Mouse (Mus musculus): ENCODE results near the gene Nav1. TPM values are rescaled to one million over a fixed set of nuclear protein-coding genes. Genes with fewer than 3 reads are reported as not detected.
A peak's percentile ranks its signal among the peaks of the same experiment; 100 is the strongest.

Nav1 gene
- total RNA-seq, 2 experiments from 2014 or later = 6.2 to 44.1 TPM

- no peak for ATAC-seq (ENCODE audit: poor library complexity, severe bottlenecking)
Observed at GRCm38 (mm10) chr1:135619130-135619529, 12.0 kb upstream of the Nav1 start.

DNA sequence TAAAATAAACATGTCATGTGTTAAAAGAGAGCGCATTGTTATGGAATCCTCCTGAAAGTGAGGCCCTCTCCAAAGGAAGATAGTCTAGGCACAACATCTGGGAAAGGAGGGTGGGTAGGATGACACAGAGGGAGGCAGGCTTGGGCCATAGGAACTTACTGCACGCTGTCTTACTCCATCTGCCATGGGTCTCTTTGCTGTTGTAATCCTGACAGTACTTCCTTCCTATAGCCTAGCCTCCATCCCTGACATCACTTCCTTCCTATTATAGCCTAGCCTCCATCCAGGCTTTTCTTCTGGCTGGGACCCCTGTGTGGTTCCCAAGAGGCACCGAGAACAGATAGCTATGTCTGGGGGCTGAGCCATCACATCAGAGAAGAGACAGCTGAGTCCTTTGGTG lies 10.2 kb upstream of the Nav1 start:
- ATAC-seq (ENCODE audit: poor library complexity, severe bottlenecking) = peak; percentile 71

- peak; percentile 20; the same call in 1 of the 2 replicates for ATAC-seq (ENCODE audit: poor library complexity, severe bottlenecking)
Observed at GRCm38 (mm10) chr1:135615715-135616641, 8.9 kb upstream of the Nav1 start.

DNA sequence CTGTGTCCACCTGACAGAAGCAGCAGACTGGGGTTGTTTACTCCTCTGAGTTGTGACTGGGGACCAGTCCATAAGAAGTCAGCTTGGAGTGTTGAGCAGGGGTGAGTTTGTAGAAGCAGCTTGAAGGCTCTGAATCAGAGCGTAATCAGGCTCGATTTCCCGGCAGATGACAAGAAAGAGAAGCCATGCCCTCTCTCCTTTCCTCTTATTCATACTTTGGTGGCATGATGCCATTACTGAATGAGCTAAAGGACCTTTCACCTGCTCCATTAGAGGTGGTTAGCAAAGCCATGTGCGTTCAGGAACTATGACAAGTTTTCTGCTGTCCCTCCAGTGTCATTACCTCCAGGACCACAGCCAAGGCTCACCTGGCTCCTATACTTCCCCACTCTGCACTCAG lies 2.5 kb upstream of the Nav1 start:
- no peak for ATAC-seq (ENCODE audit: poor library complexity, severe bottlenecking)

GRCm38 (mm10) chr1:135606355-135607015 lies 610 bp downstream of the Nav1 start:
- no peak for ATAC-seq (ENCODE audit: poor library complexity, severe bottlenecking)

DNA sequence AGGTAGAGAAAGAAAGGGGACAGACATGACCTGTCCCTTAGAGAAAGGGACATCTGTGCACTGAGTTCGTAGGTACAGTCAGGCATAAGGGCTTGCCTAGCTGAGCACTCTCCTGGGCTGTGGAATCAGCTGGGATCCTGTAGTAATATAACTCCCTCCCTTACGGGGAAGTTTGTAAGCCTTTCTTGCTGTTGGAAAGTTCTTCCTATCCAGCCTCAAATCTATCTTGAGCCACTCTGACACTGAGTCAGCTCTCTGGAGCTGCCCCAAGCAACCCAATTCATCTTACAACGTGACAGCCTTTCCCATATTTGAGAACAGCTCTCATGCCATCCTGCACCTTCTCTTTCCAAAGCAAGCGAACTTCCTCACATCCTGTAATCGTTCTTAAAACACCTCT lies 1.6 kb downstream of the Nav1 start:
- ATAC-seq (ENCODE audit: poor library complexity, severe bottlenecking) = no peak

GRCm38 (mm10) chr1:135604361-135605052 lies 2.6 kb downstream of the Nav1 start:
- ATAC-seq (ENCODE audit: poor library complexity, severe bottlenecking) = no peak

DNA sequence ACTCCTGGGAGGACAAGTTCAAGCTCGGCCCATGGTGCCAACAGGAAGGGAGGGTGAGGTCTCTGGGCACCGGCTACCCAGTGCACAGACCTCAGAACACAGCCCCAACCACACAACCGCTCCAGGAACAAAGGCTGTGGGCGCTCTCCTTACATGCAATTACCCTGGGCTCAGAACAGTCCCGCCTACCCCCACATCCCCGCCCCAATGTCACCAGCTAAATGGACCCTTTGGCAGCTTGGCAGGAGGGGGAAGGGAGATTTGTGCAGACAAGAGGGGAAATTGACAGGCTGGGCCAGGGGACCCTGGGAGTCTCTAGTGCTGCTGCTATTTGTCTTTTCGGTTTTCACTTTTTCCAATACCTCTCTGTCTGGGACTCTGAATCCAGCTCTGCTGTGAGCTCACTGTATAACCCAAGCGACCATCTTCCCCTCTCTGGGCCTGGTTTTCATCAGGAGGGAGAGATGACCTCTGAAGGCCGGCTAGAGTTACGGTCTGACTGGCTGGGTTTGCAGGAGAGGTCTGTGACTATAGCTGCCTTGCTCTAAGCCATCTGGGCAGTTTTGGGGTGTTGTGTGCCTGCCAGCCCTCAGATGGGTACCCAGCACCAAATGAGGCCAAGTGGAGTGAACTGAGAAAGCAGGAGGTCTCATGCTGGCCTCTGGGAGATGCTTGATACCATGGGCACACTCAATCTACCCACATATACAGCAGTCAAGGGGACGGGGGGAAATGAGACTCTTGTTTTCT lies 3.8 kb downstream of the Nav1 start:
- no peak for ATAC-seq (ENCODE audit: poor library complexity, severe bottlenecking)

- ATAC-seq (ENCODE audit: poor library complexity, severe bottlenecking) = no peak
Observed at GRCm38 (mm10) chr1:135600023-135601005, 6.8 kb downstream of the Nav1 start.

DNA sequence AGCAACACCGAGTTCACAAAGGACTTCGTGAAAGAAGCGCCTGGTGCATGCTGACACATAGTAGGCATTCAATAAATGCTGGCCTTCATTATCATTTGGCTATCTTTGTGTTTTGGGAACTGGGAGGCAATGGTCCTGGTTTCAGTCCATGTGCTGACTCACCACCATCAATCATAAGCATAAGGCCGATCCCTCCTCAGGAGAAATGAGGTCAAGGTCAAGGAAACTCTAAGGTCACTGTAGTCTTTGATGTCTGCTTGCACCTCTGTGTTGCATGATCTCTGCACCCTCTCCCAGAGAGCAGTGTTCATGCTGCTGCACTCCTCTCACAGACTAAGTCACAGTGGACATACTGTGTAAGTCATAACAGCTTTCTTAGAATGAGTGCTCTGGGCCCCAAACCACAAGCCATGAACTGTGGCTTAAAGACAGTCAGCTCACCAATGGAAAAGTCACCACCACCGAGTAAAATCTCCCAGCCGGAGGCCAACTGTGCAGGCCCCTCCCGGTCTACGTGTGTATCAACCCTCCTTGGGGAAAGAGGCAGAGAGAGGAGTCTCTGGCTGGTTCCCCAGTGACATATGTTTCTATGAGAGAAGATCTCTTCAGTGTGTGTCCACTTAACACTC lies 8.7 kb downstream of the Nav1 start:
- ATAC-seq (ENCODE audit: poor library complexity, severe bottlenecking) = no peak

DNA sequence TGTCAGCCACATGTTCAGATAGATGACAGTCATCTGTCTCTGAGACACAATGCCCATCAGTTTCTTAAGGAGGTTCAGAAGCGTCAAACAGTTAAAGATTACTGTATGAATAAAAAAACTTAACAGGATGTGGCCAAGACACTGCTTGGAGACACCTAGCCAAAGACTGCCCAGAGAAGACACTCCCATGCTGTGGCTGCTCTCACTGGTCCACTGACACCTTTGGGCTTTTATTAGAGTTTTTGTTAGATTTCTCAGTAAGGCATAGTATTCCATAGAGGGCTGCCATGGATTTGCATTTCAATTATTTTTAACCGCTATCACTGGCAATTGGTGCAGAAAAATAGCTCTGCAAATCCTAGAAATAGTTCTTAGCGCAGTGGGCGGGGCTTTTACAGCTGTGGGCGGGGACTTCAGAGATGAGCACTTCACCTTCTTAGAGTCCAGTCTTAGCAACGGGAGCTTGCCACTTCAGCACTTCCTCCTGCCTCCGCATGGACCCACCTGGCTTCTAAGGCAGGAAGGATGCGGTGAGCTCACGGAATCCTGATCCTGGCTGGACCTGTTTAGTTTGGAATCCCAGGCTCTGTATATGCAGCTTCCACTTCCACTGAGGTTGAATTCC lies 12.7 kb downstream of the Nav1 start:
- peak; percentile 39 for ATAC-seq (ENCODE audit: poor library complexity, severe bottlenecking)

DNA sequence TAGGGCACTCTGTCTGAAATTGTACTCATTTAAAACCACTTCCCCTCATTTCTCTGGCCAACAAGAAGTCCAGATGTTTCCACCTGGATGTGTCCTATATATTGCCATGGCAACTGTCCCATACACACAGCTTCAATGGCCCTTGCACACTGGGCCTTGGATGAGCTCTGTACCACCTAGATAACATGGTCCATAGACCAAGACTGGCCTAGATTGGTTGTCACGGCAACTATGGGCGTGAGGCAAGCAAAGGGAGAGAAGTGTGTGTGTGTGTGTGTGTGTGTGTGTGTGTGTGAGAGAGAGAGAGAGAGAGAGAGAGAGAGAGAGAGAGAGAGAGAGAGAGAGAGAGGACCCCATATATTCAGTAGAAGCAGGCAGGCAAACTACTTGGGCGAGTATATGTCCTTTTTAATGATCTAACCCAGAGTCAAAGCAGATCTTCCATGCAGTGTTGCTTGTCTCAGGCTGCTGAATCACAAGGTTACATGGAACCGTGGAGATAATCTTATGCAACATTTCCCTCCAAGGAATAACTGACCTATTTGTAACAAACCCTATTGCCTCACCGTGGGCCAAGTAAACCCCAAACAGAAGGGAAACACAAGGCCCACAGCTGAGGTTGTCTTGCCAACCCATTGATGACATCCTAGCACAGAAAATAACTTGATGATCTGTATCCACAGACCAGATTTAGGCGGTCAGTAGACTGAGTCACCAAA lies 13.4 kb downstream of the Nav1 start:
- peak; percentile 41 for ATAC-seq (ENCODE audit: poor library complexity, severe bottlenecking)

DNA sequence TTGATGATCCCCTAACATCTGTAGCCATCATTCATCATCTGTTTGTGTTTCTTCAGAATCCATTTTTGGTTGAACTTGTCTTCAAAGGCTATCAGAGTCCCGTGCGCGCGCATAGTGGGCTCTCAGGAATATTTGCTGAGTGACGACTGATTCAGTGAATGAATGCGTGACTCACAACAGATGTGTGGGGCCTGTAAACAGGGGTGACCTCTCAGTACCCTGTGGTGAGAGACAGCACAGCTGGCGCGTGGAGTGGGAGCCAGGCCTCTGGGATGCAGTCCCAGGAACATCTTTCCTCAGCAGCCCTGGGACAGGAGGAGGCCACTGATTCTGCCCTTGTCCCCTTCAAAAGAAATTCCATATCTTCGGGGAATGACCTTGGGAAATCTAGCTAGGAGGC lies 16.3 kb downstream of the Nav1 start:
- ATAC-seq (ENCODE audit: poor library complexity, severe bottlenecking) = no peak

GRCm38 (mm10) chr1:135588973-135589372 lies 18.1 kb downstream of the Nav1 start:
- ATAC-seq (ENCODE audit: poor library complexity, severe bottlenecking) = no peak

DNA sequence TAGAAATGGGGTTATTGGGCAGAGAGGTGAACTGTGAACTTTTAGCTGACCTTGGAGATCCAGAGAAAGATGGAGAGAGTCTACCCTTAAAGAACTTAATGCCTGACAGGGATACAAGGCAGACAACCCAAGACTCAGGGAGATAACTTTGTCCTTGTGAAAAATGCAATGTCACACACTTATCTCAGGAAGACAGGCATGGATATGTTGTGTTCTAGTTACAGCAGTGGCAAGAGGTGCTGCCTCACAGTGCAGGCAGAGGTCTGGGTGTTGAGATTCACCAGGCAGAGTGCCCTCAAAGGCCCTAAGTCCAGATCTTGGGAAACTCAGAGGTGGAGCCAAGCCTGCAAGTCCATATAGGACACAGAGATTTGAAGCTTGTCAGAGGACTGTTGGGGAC lies 20.2 kb downstream of the Nav1 start:
- no peak for ATAC-seq (ENCODE audit: poor library complexity, severe bottlenecking)

DNA sequence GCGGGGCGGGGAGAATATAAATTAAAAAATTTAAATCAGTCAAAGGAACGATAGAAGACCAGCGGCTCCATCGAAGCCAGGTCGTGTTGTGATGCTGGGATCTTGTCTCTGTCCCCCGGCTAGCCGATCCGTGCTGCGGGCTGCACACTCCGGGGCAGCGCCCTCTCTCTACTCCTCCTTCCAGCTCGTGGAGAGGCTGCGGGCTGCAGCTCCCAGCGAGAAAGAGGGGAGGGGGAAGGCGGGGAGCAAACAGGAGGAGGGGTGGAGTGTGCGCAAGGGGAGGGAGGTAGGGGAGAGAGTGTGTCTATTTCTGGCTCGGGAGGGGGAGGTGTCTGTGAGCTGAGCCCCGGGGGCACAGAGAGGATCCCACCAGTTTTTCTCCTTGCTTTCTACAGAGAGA lies 21.5 kb downstream of the Nav1 start:
- 0 out of 2 replicates have a peak, but pooled peaks have one; percentile 33 for ATAC-seq (ENCODE audit: poor library complexity, severe bottlenecking)

GRCm38 (mm10) chr1:135584587-135585541 lies 22.2 kb downstream of the Nav1 start:
- ATAC-seq (ENCODE audit: poor library complexity, severe bottlenecking) = peak; percentile 24; the same call in 1 of the 2 replicates

Measured in megakaryocyte, adult 5-6 weeks (primary cell).